Mouse (Mus musculus): ENCODE data around the gene Ednra. TPM values are rescaled to one million over a fixed set of nuclear protein-coding genes. Genes with fewer than 3 reads are reported as not detected.
A peak's percentile ranks its signal among the peaks of the same experiment; 100 is the strongest.
"Not testable (repeated sequence)": the region's sequence is repeated elsewhere in the genome, so short reads cannot be mapped to it uniquely, and the experiment has no call there.

The Ednra gene
- polyA plus RNA-seq, 3 experiments from 2014 or later: not detected

GRCm38 (mm10) chr8:77717036-77717435, 7.2 kb downstream of the Ednra start:
- ATAC-seq: no peak

- no peak for ATAC-seq
Observed at GRCm38 (mm10) chr8:77714455-77714854, 9.8 kb downstream of the Ednra start.

- ATAC-seq: peak; percentile 41
Observed at GRCm38 (mm10) chr8:77713688-77714087, 10.6 kb downstream of the Ednra start.

- no peak for ATAC-seq
Observed at GRCm38 (mm10) chr8:77704768-77705167, 19.5 kb downstream of the Ednra start.

- no peak for ATAC-seq
Observed at GRCm38 (mm10) chr8:77698028-77698427, 26.2 kb downstream of the Ednra start.

GRCm38 (mm10) chr8:77696182-77696581, 28.1 kb downstream of the Ednra start:
- no peak for ATAC-seq

GRCm38 (mm10) chr8:77695486-77696058, 28.7 kb downstream of the Ednra start:
- no peak for ATAC-seq

- ATAC-seq: no peak
Observed at GRCm38 (mm10) chr8:77695070-77695469, 29.2 kb downstream of the Ednra start.

- ATAC-seq: no peak
Observed at GRCm38 (mm10) chr8:77694588-77694987, 29.7 kb downstream of the Ednra start.

- not testable (repeated sequence) for ATAC-seq
Observed at GRCm38 (mm10) chr8:77689421-77690059, 34.7 kb downstream of the Ednra start.

- ATAC-seq: no peak
Observed at GRCm38 (mm10) chr8:77688978-77689377, 35.3 kb downstream of the Ednra start.

GRCm38 (mm10) chr8:77684372-77684771, 39.9 kb downstream of the Ednra start:
- no peak for ATAC-seq

GRCm38 (mm10) chr8:77683356-77684106, 40.7 kb downstream of the Ednra start:
- ATAC-seq: no peak

- no peak for ATAC-seq
Observed at GRCm38 (mm10) chr8:77682008-77682934, 42.0 kb downstream of the Ednra start.

GRCm38 (mm10) chr8:77672036-77672435, 52.2 kb downstream of the Ednra start:
- ATAC-seq: no peak

- no peak for ATAC-seq
Observed at GRCm38 (mm10) chr8:77670612-77671363, 53.5 kb downstream of the Ednra start.

GRCm38 (mm10) chr8:77667916-77668315, 56.3 kb downstream of the Ednra start:
- ATAC-seq: no peak

GRCm38 (mm10) chr8:77664901-77665300, 59.4 kb downstream of the Ednra start:
- no peak for ATAC-seq

GRCm38 (mm10) chr8:77659534-77660080, 64.7 kb downstream of the Ednra start:
- no peak for ATAC-seq

- no peak for ATAC-seq
Observed at GRCm38 (mm10) chr8:77658356-77658755, 65.9 kb downstream of the Ednra start.

- no peak for ATAC-seq
Observed at GRCm38 (mm10) chr8:77650646-77651190, 73.5 kb downstream of the Ednra start.
